Mouse (Mus musculus) testis, adult 10 weeks (tissue): Measurements from ENCODE around the gene Olfr716. TPM values are rescaled to one million over a fixed set of nuclear protein-coding genes. Genes with fewer than 3 reads are reported as not detected.

Experiments used
- polyA plus RNA-seq: library from polyadenylated mRNA; stranded (reverse); fragments of 350-450 nt; fragmentation: Illumina TruSeq; extraction: RNeasy Lipid Tissue Mini Kit (QIAGEN cat#74804); gene quantifications from one replicate; pipeline ENCODE4 v1.2.3, GENCODE M21; 2014; ENCODE audit warnings: low read depth, low replicate concordance

Gene Olfr716
- polyA plus RNA-seq, result 0.07 TPM

DNA sequence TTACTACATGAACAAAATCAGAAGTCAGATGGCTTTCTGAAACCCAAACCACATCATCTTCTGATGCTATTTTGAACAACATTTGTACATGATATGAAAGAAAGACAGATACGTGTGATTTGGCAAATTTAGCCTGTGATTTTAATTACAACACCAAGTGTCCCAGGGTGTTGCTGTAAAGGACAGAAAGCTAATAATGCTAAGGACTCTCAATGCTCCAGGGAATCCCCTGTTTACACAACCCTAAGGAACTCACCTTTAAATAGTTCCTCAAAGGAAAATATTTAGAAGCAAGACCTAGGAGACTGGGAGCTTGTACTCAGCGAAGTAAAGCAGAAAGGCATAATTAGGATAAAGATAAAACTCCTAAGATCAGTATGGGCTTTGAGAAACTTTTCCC, at the start of gene Olfr716:
Gene Olfr716, plus strand, starts transcription at position 301 of the 400 bp plus-strand sequence.

DNA sequence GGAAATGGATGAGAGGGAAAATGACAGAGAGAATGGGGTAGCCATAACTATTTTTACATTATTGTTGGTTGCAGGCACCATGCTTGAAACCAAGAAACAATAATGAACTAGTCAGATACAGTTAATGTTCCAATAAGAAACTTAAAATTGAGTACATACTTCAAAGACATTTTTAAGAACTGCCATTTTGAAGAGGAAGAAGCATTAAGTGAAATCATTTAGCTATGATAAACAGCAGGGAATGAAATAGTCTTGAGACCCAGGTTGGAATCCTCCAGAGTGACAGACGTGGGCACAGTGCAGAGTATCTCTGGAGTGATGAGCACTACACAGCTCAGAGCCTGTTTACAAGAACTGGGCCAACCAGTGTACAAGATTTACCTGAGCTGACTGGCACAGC, 45.2 kb upstream of the Olfr716 start, which contains the start of gene Olfr17:
Gene Olfr17, plus strand, starts transcription at position 301 of the 400 bp plus-strand sequence.

DNA sequence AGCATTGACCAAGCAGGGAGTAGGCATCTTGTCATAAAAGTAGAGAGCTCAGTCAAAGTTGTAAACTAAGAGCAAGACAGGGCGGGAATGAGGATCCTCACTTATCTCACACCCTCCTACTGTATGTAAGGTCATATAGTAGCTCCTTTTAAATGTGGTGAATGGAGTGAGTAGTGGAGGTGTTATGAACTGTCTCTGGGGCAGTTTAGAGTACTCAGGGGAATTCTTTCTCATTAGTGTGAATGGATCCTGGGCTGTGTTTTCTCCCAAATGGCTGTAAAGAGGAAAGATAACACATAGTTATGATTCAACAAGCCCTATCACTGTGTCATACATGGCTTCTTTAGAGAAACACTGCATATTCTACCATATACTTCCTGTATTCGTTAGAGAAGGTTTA, 27.9 kb upstream of the Olfr716 start, which contains the start of gene Olfr715b:
Gene Olfr715b, minus strand, starts transcription at position 101 of the 400 bp plus-strand sequence.

DNA sequence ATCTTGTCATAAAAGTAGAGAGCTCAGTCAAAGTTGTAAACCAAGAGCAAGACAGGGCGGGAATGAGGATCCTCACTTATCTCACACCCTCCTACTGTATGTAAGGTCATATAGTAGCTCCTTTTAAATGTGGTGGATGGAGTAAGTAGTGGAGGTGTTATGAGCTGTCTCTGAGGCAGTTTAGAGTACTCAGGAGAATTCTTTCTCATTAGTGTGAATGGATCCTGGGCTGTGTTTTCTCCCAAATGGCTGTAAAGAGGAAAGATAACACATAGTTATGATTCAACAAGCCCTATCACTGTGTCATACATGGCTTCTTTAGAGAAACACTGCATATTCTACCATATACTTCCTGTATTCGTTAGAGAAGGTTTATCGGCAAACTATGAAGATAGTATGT, 7.1 kb upstream of the Olfr716 start, which contains the start of gene Olfr715:
Gene Olfr715, minus strand, starts transcription at position 101 of the 400 bp plus-strand sequence.

DNA sequence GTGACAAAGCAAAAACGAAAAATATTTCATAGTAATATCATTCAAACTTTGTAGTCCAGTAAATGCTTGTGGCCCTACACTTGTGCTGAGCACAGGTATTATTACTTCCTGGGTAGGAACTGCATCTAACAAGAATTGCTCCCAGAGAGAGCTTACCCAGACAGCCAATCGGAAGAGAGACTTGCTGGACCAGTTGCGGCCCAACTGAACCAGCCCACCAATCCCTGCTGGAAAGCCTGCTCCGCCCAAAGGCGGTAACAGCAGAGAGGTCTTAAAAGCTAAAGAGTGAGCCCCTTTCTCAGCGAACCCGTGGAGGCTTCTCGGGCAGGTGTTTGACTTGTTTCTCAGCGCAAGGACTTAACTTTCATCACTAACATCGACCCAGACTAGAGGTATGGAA, 28.6 kb downstream of the Olfr716 start, which contains the start of gene Nlrp14:
Gene Nlrp14, plus strand, starts transcription at position 301 of the 400 bp plus-strand sequence.

Other genes starting within 250 kb of the Olfr716 start
- not detected for gene Olfr707, start 237.1 kb upstream of the Olfr716 start, polyA plus RNA-seq
- gene Olfr1532-ps1, start 230.3 kb upstream of the Olfr716 start, polyA plus RNA-seq, result not detected
- gene Olfr709-ps1, start 206.1 kb upstream of the Olfr716 start, polyA plus RNA-seq, result not detected
- gene Olfr710, start 190.0 kb upstream of the Olfr716 start, polyA plus RNA-seq, result not detected
- gene Olfr6, start 174.4 kb upstream of the Olfr716 start, polyA plus RNA-seq, result 0.07 TPM
- gene Olfr711, start 162.9 kb upstream of the Olfr716 start, polyA plus RNA-seq, result not detected
- gene Olfr2, start 132.3 kb upstream of the Olfr716 start, polyA plus RNA-seq, result not detected
- not detected for gene Olfr713, start 107.2 kb upstream of the Olfr716 start, polyA plus RNA-seq
- not detected for gene Olfr714, start 67.3 kb upstream of the Olfr716 start, polyA plus RNA-seq
- not detected for gene Olfr17, start 45.1 kb upstream of the Olfr716 start, polyA plus RNA-seq
- 0.04 TPM for gene Olfr715b, start 28.0 kb upstream of the Olfr716 start, polyA plus RNA-seq
- gene Olfr715, start 7.2 kb upstream of the Olfr716 start, polyA plus RNA-seq, result not detected
- gene Nlrp14, start 28.7 kb downstream of the Olfr716 start, polyA plus RNA-seq, result 471 TPM
- 12.4 TPM for gene Rbmxl2, start 71.1 kb downstream of the Olfr716 start, polyA plus RNA-seq
- 3.6 TPM for gene Syt9, start 232.4 kb downstream of the Olfr716 start, polyA plus RNA-seq